Mouse (Mus musculus) natural killer cell, adult 2 months (primary cell): ENCODE measurements around the gene Ccdc116.
"Not testable (repeated sequence)": the region's sequence is repeated elsewhere in the genome, so short reads cannot be mapped to it uniquely, and the experiment has no call there.

Experiments
- DNase-seq, 2 experiments: peaks; one replicate each; pipeline ENCODE4 v3.0.0; 2022; ENCODE audit warnings: low spot score in 2 of 2

The Ccdc116 gene

GRCm38 (mm10) chr16:17146772-17147235 is at the start of gene Ccdc116:
Gene Ccdc116 (minus strand): TSS chr16:17147229.
- peak; percentile 59 to 77 for DNase-seq

GRCm38 (mm10) chr16:17193823-17194222 is 46.8 kb upstream of the Ccdc116 start:
- DNase-seq, result no peak

GRCm38 (mm10) chr16:17185475-17185874 is 38.4 kb upstream of the Ccdc116 start:
- no peak for DNase-seq

GRCm38 (mm10) chr16:17183003-17183402 is 36.0 kb upstream of the Ccdc116 start:
- DNase-seq, result no peak

GRCm38 (mm10) chr16:17182136-17182535 is 35.1 kb upstream of the Ccdc116 start:
- no peak for DNase-seq

- peak in 1 of 2 experiments; percentile 44 for DNase-seq
Measured at GRCm38 (mm10) chr16:17181382-17181781, 34.4 kb upstream of the Ccdc116 start.

- peak in 1 of 2 experiments; percentile 13 for DNase-seq
Measured at GRCm38 (mm10) chr16:17179706-17180105, 32.7 kb upstream of the Ccdc116 start.

GRCm38 (mm10) chr16:17177623-17178170 is 30.7 kb upstream of the Ccdc116 start:
- DNase-seq, result peak in 1 of 2 experiments; percentile 6

GRCm38 (mm10) chr16:17175765-17176164 is 28.7 kb upstream of the Ccdc116 start:
- no peak for DNase-seq

GRCm38 (mm10) chr16:17168049-17168448 is 21.0 kb upstream of the Ccdc116 start:
- DNase-seq, result no peak

GRCm38 (mm10) chr16:17167179-17167578 is 20.1 kb upstream of the Ccdc116 start:
- no peak for DNase-seq

GRCm38 (mm10) chr16:17165478-17165877 is 18.4 kb upstream of the Ccdc116 start:
- not testable (repeated sequence) for DNase-seq

- DNase-seq, result no peak
Measured at GRCm38 (mm10) chr16:17154346-17154745, 7.3 kb upstream of the Ccdc116 start.

- no peak for DNase-seq
Measured at GRCm38 (mm10) chr16:17151874-17152273, 4.8 kb upstream of the Ccdc116 start.

- no peak for DNase-seq
Measured at GRCm38 (mm10) chr16:17150520-17151258, 3.7 kb upstream of the Ccdc116 start.

GRCm38 (mm10) chr16:17148084-17148483 is 1.1 kb upstream of the Ccdc116 start:
- no peak for DNase-seq

- DNase-seq, result peak in 1 of 2 experiments; percentile 23
Measured at GRCm38 (mm10) chr16:17147391-17147929, 431 bp upstream of the Ccdc116 start.

GRCm38 (mm10) chr16:17144339-17144738 is 2.7 kb downstream of the Ccdc116 start, which contains the start of gene Ydjc:
Gene Ydjc (plus strand): TSS chr16:17144621.
- DNase-seq, result no peak

GRCm38 (mm10) chr16:17137355-17137754 is 9.7 kb downstream of the Ccdc116 start:
- DNase-seq, result no peak

- no peak for DNase-seq
Measured at GRCm38 (mm10) chr16:17132906-17133200, 14.2 kb downstream of the Ccdc116 start.

GRCm38 (mm10) chr16:17132089-17132905 is 14.7 kb downstream of the Ccdc116 start, which contains the start of gene Sdf2l1:
Gene Sdf2l1 (minus strand): TSS chr16:17132383.
- peak; percentile 89 to 93 for DNase-seq
